ENCODE assay signal across 15 mouse cellular contexts in the genomic region with DNA sequence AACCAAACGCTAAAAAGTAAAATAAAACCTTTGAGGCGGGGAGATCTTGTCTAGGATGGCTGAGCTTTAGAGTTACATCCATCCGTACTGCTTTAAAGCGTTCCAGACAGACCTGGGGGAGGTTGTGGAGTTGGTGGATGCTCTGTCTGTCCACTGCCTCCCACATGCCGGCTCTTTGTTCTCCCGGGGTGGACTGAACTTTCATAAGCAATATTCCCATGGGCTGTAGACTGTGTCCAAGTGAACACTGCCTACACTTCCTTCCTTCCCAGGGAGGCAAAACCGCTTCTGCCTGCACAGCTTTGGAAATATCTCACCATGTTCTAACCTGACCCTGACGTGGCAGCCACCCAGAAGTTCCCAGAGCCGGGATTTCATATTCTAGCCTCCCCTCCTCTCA.
"Had no signal": no experiment of that assay in that cellular context is flagged by ENCODE, and none has a peak within 500 bp of the region (broad histone marks: within the 10 kb centered on the region; RNA-seq: fewer than 3 reads in every experiment).

No protein-coding gene starts in this region.

- H3K27ac ChIP-seq: layer of hippocampus, adult 2 months; limb, embryonic 12.5 days; liver, embryonic 14.5 days; midbrain, embryonic 15.5 days; neural tube, embryonic 12.5 days; stomach, postnatal 0 days had no signal

- H3K27me3 ChIP-seq: midbrain, embryonic 15.5 days had no signal

- H3K9me3 ChIP-seq: midbrain, embryonic 15.5 days; neural tube, embryonic 12.5 days had no signal

- ATAC-seq: inflammation-experienced regulatory T-cells, adult 6 months; intestine, postnatal 0 days; lung, postnatal 0 days; midbrain, embryonic 15.5 days had no signal

- H3K4me2 ChIP-seq: limb, embryonic 12.5 days; midbrain, embryonic 15.5 days; neural tube, embryonic 12.5 days had no signal

- H3K4me3 ChIP-seq: layer of hippocampus, adult 2 months; limb, embryonic 12.5 days; midbrain, embryonic 15.5 days; neural tube, embryonic 12.5 days had no signal

- H3K9ac ChIP-seq: limb, embryonic 12.5 days; liver, embryonic 14.5 days; midbrain, embryonic 15.5 days; neural tube, embryonic 12.5 days had no signal

- H3K36me3 ChIP-seq: limb, embryonic 12.5 days; midbrain, embryonic 15.5 days; neural tube, embryonic 12.5 days had no signal

- DNase-seq: kidney, postnatal 25 days; liver; lung, adult 2 months; lung, postnatal 36 days; thymus, adult 2 months; thymus, postnatal 25 days had no signal
